Mouse (Mus musculus): Measurements from ENCODE around the gene Caprin2. TPM values are rescaled to one million over a fixed set of nuclear protein-coding genes. Genes with fewer than 3 reads are reported as not detected.
A peak's percentile ranks its signal among the peaks of the same experiment; 100 is the strongest.

Caprin2 gene
- polyA plus RNA-seq, 1 experiment, result 1.8 TPM

GRCm38 (mm10) chr6:148845629-148846028, 50.4 kb downstream of the Caprin2 start:
- Histone ChIP-seq H3K4me2 (ENCODE audit: low read depth) (no peak overlapping the region), H3K4me3 (no peak overlapping the region), H3ac (ENCODE audit: control insufficient read depth, insufficient read length) (no peak overlapping the region), H3K27me3 (ENCODE audit: control insufficient read depth, insufficient read depth, insufficient read length) (no peaks in the 10 kb centered on the region), H3K79me2 (ENCODE audit: control insufficient read depth, insufficient read depth) (no peaks in the 10 kb centered on the region), H3K36me3 (ENCODE audit: control insufficient read depth, insufficient read depth) (no peaks in the 10 kb centered on the region)
- TF ChIP-seq SRF (IDR thresholded peaks at IDR 0.05; ENCODE audit: control insufficient read depth, insufficient read length, low read depth) (no peak), POLR2A (IDR thresholded peaks at IDR 0.05; ENCODE audit: insufficient read length, low read depth) (no peak), E2F4 (IDR thresholded peaks at IDR 0.05; ENCODE audit: insufficient read depth) (no peak), REST (IDR thresholded peaks at IDR 0.05; ENCODE audit: insufficient read depth, insufficient read length) (no peak), POLR2AphosphoS2 (IDR thresholded peaks at IDR 0.05; ENCODE audit: insufficient read length, low read depth) (no peak), MYOG (IDR thresholded peaks at IDR 0.05; ENCODE audit: control insufficient read depth in 1 of 3, insufficient read depth in 1 of 3, insufficient read length in 2 of 3, low read depth in 2 of 3) (no peak), MAX (IDR thresholded peaks at IDR 0.05; ENCODE audit: low read depth) (no peak), USF1 (IDR thresholded peaks at IDR 0.05; ENCODE audit: low read depth) (no peak), MYOD1 (IDR thresholded peaks at IDR 0.05; ENCODE audit: control insufficient read depth in 1 of 3, insufficient read length in 2 of 3, low read depth in 2 of 3) (no peak), CEBPB (IDR thresholded peaks at IDR 0.05; ENCODE audit: insufficient read depth, poor library complexity, severe bottlenecking) (no peak)

DNA sequence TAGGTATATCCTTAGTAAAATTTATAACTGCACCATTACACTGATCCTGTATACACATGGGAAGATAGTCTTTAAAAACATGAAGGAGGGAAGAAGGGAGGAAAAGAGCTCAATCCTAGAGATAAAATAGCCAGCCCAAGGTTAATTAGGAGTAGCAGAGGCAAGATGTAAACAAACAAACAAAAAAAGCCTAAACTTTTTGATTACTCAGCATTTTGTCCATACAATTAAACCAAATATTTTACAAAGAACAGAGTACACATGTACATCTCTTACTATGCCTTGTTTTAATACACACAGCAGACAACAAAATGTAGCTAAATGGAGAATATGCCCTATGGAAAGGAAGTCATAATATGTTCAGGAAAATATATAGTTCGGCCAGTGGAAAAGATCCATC, 54.3 kb downstream of the Caprin2 start:
- no peaks in the 10 kb centered on the region for H3K79me2 ChIP-seq (ENCODE audit: control insufficient read depth, insufficient read depth)
- H3K4me2 ChIP-seq (ENCODE audit: low read depth), result no peak overlapping the region
- H3K36me3 ChIP-seq (ENCODE audit: control insufficient read depth, insufficient read depth), result no peaks in the 10 kb centered on the region
- no peaks in the 10 kb centered on the region for H3K27me3 ChIP-seq (ENCODE audit: control insufficient read depth, insufficient read depth, insufficient read length)
- TF ChIP-seq SRF (IDR thresholded peaks at IDR 0.05; ENCODE audit: control insufficient read depth, insufficient read length, low read depth), result no peak
- no peak for TF ChIP-seq REST (IDR thresholded peaks at IDR 0.05; ENCODE audit: insufficient read depth, insufficient read length)
- no peak for TF ChIP-seq MYOG (IDR thresholded peaks at IDR 0.05; ENCODE audit: control insufficient read depth in 1 of 3, insufficient read depth in 1 of 3, insufficient read length in 2 of 3, low read depth in 2 of 3)
- no peak for TF ChIP-seq E2F4 (IDR thresholded peaks at IDR 0.05; ENCODE audit: insufficient read depth)
- no peak for TF ChIP-seq CEBPB (IDR thresholded peaks at IDR 0.05; ENCODE audit: insufficient read depth, poor library complexity, severe bottlenecking)
- TF ChIP-seq TCF12 (IDR thresholded peaks at IDR 0.05; ENCODE audit: insufficient read depth, poor library complexity, severe bottlenecking), result no peak
- TF ChIP-seq TCF3 (IDR thresholded peaks at IDR 0.05; ENCODE audit: insufficient read length, low read depth), result no peak
- no peak for TF ChIP-seq USF1 (IDR thresholded peaks at IDR 0.05; ENCODE audit: low read depth)
- TF ChIP-seq POLR2A (IDR thresholded peaks at IDR 0.05; ENCODE audit: insufficient read length, low read depth), result no peak
- no peak for TF ChIP-seq POLR2AphosphoS2 (IDR thresholded peaks at IDR 0.05; ENCODE audit: insufficient read length, low read depth)
- no peak for TF ChIP-seq MYOD1 (IDR thresholded peaks at IDR 0.05; ENCODE audit: control insufficient read depth in 1 of 3, insufficient read length in 2 of 3, low read depth in 2 of 3)
- no peak for TF ChIP-seq MAX (IDR thresholded peaks at IDR 0.05; ENCODE audit: low read depth)
- H3ac ChIP-seq (ENCODE audit: control insufficient read depth, insufficient read length), result no peak overlapping the region
- no peak overlapping the region for H3K4me3 ChIP-seq

GRCm38 (mm10) chr6:148838460-148838859, 57.6 kb downstream of the Caprin2 start:
- no peaks in the 10 kb centered on the region for H3K36me3 ChIP-seq (ENCODE audit: control insufficient read depth, insufficient read depth)
- TF ChIP-seq TCF12 (IDR thresholded peaks at IDR 0.05; ENCODE audit: insufficient read depth, poor library complexity, severe bottlenecking) (no peak), MAX (IDR thresholded peaks at IDR 0.05; ENCODE audit: low read depth) (no peak)

DNA sequence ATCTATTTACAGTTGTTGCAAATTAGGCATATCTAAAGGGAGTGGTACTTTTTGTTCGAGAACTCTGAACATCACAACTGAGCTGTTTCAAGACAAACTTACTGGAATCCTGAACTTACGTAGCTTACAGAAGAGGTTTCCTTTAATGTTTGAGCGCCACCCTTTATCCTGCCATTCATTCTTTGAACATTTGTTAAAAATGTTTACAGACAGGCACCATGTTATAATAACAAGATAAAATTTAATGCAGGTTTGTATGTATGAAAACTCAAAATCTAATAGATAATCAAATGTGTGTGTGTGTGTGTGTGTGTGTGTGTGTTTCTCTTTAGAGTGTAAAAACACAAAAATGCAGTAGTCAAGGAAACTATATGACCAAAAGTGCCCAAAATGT, 64.3 kb downstream of the Caprin2 start:
- Histone ChIP-seq H3K4me2 (ENCODE audit: low read depth) (peak overlapping the region; percentile 78), H3K4me3 (peak overlapping the region; percentile 92), H3ac (ENCODE audit: control insufficient read depth, insufficient read length) (peak overlapping the region; percentile 43), H3K36me3 (ENCODE audit: control insufficient read depth, insufficient read depth) (no peaks in the 10 kb centered on the region), H3K79me2 (ENCODE audit: control insufficient read depth, insufficient read depth) (peaks cover 48% of the 10 kb centered on the region), H3K27me3 (ENCODE audit: control insufficient read depth, insufficient read depth, insufficient read length) (no peaks in the 10 kb centered on the region)
- TF ChIP-seq REST (IDR thresholded peaks at IDR 0.05; ENCODE audit: insufficient read depth, insufficient read length), result no peak

More at GRCm38 (mm10) chr6:148838460-148838859, 57.6 kb downstream of the Caprin2 start:
- Histone ChIP-seq H3K27me3 (ENCODE audit: control insufficient read depth, insufficient read depth, insufficient read length) (no peaks in the 10 kb centered on the region), H3K4me3 (no peak overlapping the region), H3K79me2 (ENCODE audit: control insufficient read depth, insufficient read depth) (no peaks in the 10 kb centered on the region), H3K4me2 (ENCODE audit: low read depth) (no peak overlapping the region), H3ac (ENCODE audit: control insufficient read depth, insufficient read length) (no peak overlapping the region)

GRCm38 (mm10) chr6:148830748-148831727, 65.0 kb downstream of the Caprin2 start, which contains the start of gene Ipo8:
Ipo8 (minus strand) TSS chr6:148831467.
- TF ChIP-seq POLR2A (IDR thresholded peaks at IDR 0.05; ENCODE audit: insufficient read length, low read depth) (peak; percentile 75), REST (IDR thresholded peaks at IDR 0.05; ENCODE audit: insufficient read depth, insufficient read length) (no peak), E2F4 (IDR thresholded peaks at IDR 0.05; ENCODE audit: insufficient read depth) (no peak), POLR2AphosphoS2 (IDR thresholded peaks at IDR 0.05; ENCODE audit: insufficient read length, low read depth) (peak; percentile 38), USF1 (IDR thresholded peaks at IDR 0.05; ENCODE audit: low read depth) (no peak), SRF (IDR thresholded peaks at IDR 0.05; ENCODE audit: control insufficient read depth, insufficient read length, low read depth) (no peak), MYOD1 (IDR thresholded peaks at IDR 0.05; ENCODE audit: control insufficient read depth in 1 of 3, insufficient read length in 2 of 3, low read depth in 2 of 3) (peak in 1 of 3 experiments; percentile 10), MYOG (IDR thresholded peaks at IDR 0.05; ENCODE audit: control insufficient read depth in 1 of 3, insufficient read depth in 1 of 3, insufficient read length in 2 of 3, low read depth in 2 of 3) (peak in 1 of 3 experiments; percentile 23)
- Histone ChIP-seq H3K79me2 (ENCODE audit: control insufficient read depth, insufficient read depth) (peaks cover 52% of the 10 kb centered on the region), H3K4me3 (peak within 1 kb of the TSS; percentile 92), H3K36me3 (ENCODE audit: control insufficient read depth, insufficient read depth) (no peaks in the 10 kb centered on the region), H3ac (ENCODE audit: control insufficient read depth, insufficient read length) (peak within 1 kb of the TSS; percentile 43), H3K27me3 (ENCODE audit: control insufficient read depth, insufficient read depth, insufficient read length) (no peaks in the 10 kb centered on the region), H3K4me2 (ENCODE audit: low read depth) (peak within 1 kb of the TSS; percentile 91)
